Mouse (Mus musculus) midbrain, embryonic 14.5 days (tissue): ENCODE measurements around the gene Rbm15. TPM values are rescaled to one million over a fixed set of nuclear protein-coding genes. Genes with fewer than 3 reads are reported as not detected.
"Not testable (repeated sequence)": the region's sequence is repeated elsewhere in the genome, so short reads cannot be mapped to it uniquely, and the experiment has no call there.

Source experiments
- ATAC-seq: fragments of 200-750 bp; cut with Nextera tagmentation; 2 replicates; pipeline ENCODE4 v1.8.0; 2017; ENCODE audit warnings: moderate number of reproducible peaks, moderate library complexity; ENCODE audit not compliant: low FRiP score, low TSS enrichment
- DNase-seq: peaks from one replicate; pipeline ENCODE4 v3.0.0-alpha.2; 2015
- H3K27ac ChIP-seq: fragments of 300-500 bp; sonication (generic); replicated peaks from 2 replicates; pipeline ENCODE4 v1.5.1; 2014; ENCODE audit warnings: mild to moderate bottlenecking, low read depth, low read length, moderate library complexity
- H3K27me3 ChIP-seq: fragments of 300-500 bp; sonication (generic); 2 replicates; pipeline ENCODE4 v1.6.1; 2014; ENCODE audit warnings: low read length, control low read depth, mixed read lengths; ENCODE audit not compliant: control insufficient read depth, insufficient read depth
- H3K36me3 ChIP-seq: fragments of 300-500 bp; sonication (generic); 2 replicates; pipeline ENCODE4 v1.6.1; 2014; ENCODE audit warnings: low read length, control low read depth; ENCODE audit not compliant: control insufficient read depth, insufficient read depth
- H3K4me1 ChIP-seq: fragments of 300-500 bp; sonication (generic); 2 replicates; pipeline ENCODE4 v1.6.1; 2014; ENCODE audit warnings: mild to moderate bottlenecking, antibody characterized with exemption, low read length, control low read depth; ENCODE audit not compliant: control insufficient read depth, insufficient read depth
- H3K4me2 ChIP-seq: fragments of 300-500 bp; sonication (generic); 2 replicates; pipeline ENCODE4 v1.6.1; 2014; ENCODE audit warnings: mild to moderate bottlenecking, low read length, moderate library complexity
- H3K4me3 ChIP-seq: fragments of 300-500 bp; sonication (generic); replicated peaks from 2 replicates; pipeline ENCODE4 v1.5.1; 2014; ENCODE audit warnings: low read depth, low read length
- H3K9ac ChIP-seq: fragments of 300-500 bp; sonication (generic); replicated peaks from 2 replicates; pipeline ENCODE4 v1.6.1; 2014; ENCODE audit warnings: mild to moderate bottlenecking, low read length, moderate library complexity
- H3K9me3 ChIP-seq: fragments of 300-500 bp; sonication (generic); 2 replicates; pipeline ENCODE4 v1.6.1; 2016; ENCODE audit warnings: low read length, control low read depth, mixed read lengths; ENCODE audit not compliant: control insufficient read depth
- WGBS: fragments of 180-500 bp; shearing (Covaris S2); extraction: QIAGEN DNeasy Blood & Tissue Kit; methylation state at CpG from one replicate; pipeline ENCODE4 v1.1.7; 2014; 5-methylcytosine and 5-hydroxymethylcytosine counted together
- polyA plus RNA-seq: library from polyadenylated mRNA; unstranded; fragments of >200 nt; fragmentation: Nextera tagmentation; extraction: Ambion mirVana; gene quantifications from 2 replicates; pipeline ENCODE4 v1.2.1, GENCODE M21; 2014

The Rbm15 gene
- polyA plus RNA-seq, 1 experiment from 2014 or later = 9.1 TPM

- Histone ChIP-seq H3K9ac (no peak overlapping the region), H3K4me1 (0 out of 2 replicates have a peak, but pooled peaks cover 3% of the 10 kb centered on the region), H3K4me3 (no peak overlapping the region), H3K4me2 (no peak overlapping the region), H3K9me3 (no peaks in the 10 kb centered on the region), H3K27ac (no peak overlapping the region), H3K36me3 (no peaks in the 10 kb centered on the region), H3K27me3 (no peaks in the 10 kb centered on the region)
- 94% methylated on average over 3 of the region's 3 CpGs for WGBS
- no peak for ATAC-seq
- DNase-seq = no peak
Observed at GRCm38 (mm10) chr3:107317338-107317737, 16.1 kb downstream of the Rbm15 start.

GRCm38 (mm10) chr3:107296917-107297316, 36.6 kb downstream of the Rbm15 start:
- H3K4me3 ChIP-seq, ATAC-seq, H3K36me3 ChIP-seq, H3K4me2 ChIP-seq, H3K27me3 ChIP-seq, H3K9ac ChIP-seq, H3K27ac ChIP-seq, DNase-seq, H3K9me3 ChIP-seq, H3K4me1 ChIP-seq: not testable (repeated sequence)
- WGBS = 72% methylated on average over 4 of the region's 4 CpGs

- no peak for DNase-seq
- Histone ChIP-seq H3K4me1 (no peaks in the 10 kb centered on the region), H3K4me3 (no peak overlapping the region), H3K27ac (no peak overlapping the region), H3K9ac (no peak overlapping the region), H3K9me3 (no peaks in the 10 kb centered on the region), H3K27me3 (no peaks in the 10 kb centered on the region), H3K36me3 (no peaks in the 10 kb centered on the region), H3K4me2 (no peak overlapping the region)
- ATAC-seq = no peak
- 93% methylated on average over 5 of the region's 5 CpGs for WGBS
Observed at GRCm38 (mm10) chr3:107295672-107296360, 37.7 kb downstream of the Rbm15 start.

- Histone ChIP-seq H3K4me3 (no peak within 1 kb of the TSS), H3K9me3 (no peaks in the 10 kb centered on the region), H3K4me1 (no peaks in the 10 kb centered on the region), H3K4me2 (no peak within 1 kb of the TSS), H3K27me3 (no peaks in the 10 kb centered on the region), H3K9ac (no peak within 1 kb of the TSS), H3K36me3 (no peaks in the 10 kb centered on the region), H3K27ac (no peak within 1 kb of the TSS)
- ATAC-seq (no peak), DNase-seq (peak; percentile 26)
- 33% methylated on average over 9 of the region's 9 CpGs for whole genome bisulfite sequencing
Observed at GRCm38 (mm10) chr3:107290764-107291381, 42.6 kb downstream of the Rbm15 start, which contains the start of gene Slc16a4. Gene Slc16a4, plus strand, starts transcription at chr3:107291230.

- no peak overlapping the region for H3K9ac ChIP-seq
- no peak overlapping the region for H3K27ac ChIP-seq
- peaks cover 15% of the 10 kb centered on the region for H3K36me3 ChIP-seq
- no peaks in the 10 kb centered on the region for H3K9me3 ChIP-seq
- ATAC-seq (no peak), DNase-seq (no peak)
- H3K27me3 ChIP-seq = no peaks in the 10 kb centered on the region
- H3K4me1 ChIP-seq = no peaks in the 10 kb centered on the region
- no peak overlapping the region for H3K4me2 ChIP-seq
- no peak overlapping the region for H3K4me3 ChIP-seq
Observed at GRCm38 (mm10) chr3:107287346-107287745, 46.1 kb downstream of the Rbm15 start.

- no peaks in the 10 kb centered on the region for H3K4me1 ChIP-seq
- H3K4me3 ChIP-seq = no peak overlapping the region
- H3K27ac ChIP-seq = no peak overlapping the region
- WGBS = 85% methylated on average over 2 of the region's 2 CpGs
- DNase-seq (no peak), ATAC-seq (no peak)
- H3K9me3 ChIP-seq = no peaks in the 10 kb centered on the region
- no peak overlapping the region for H3K9ac ChIP-seq
- H3K36me3 ChIP-seq = peaks cover 18% of the 10 kb centered on the region
- H3K4me2 ChIP-seq = no peak overlapping the region
- H3K27me3 ChIP-seq = no peaks in the 10 kb centered on the region
Observed at GRCm38 (mm10) chr3:107286123-107286522, 47.4 kb downstream of the Rbm15 start.

- H3K27ac ChIP-seq = no peak within 1 kb of the TSS
- WGBS = 3% methylated on average over 43 of the region's 43 CpGs
Observed at GRCm38 (mm10) chr3:107278479-107279269, 54.8 kb downstream of the Rbm15 start, which contains the start of gene Lamtor5. Gene Lamtor5, plus strand, starts transcription at chr3:107278858.

GRCm38 (mm10) chr3:107276626-107277025, 56.8 kb downstream of the Rbm15 start:
- Histone ChIP-seq H3K4me2 (no peak overlapping the region), H3K9ac (no peak overlapping the region), H3K9me3 (no peaks in the 10 kb centered on the region), H3K27me3 (no peaks in the 10 kb centered on the region), H3K36me3 (no peaks in the 10 kb centered on the region), H3K4me1 (peaks cover 11% of the 10 kb centered on the region; the same call in 1 of the 2 replicates), H3K27ac (no peak overlapping the region), H3K4me3 (no peak overlapping the region)
- WGBS = 91% methylated on average over 3 of the region's 3 CpGs
- DNase-seq (no peak), ATAC-seq (no peak)

More at GRCm38 (mm10) chr3:107278479-107279269, 54.8 kb downstream of the Rbm15 start, which contains the start of gene Lamtor5:
- Histone ChIP-seq H3K27me3 (no peaks in the 10 kb centered on the region), H3K4me2 (peak within 1 kb of the TSS; percentile 81), H3K9me3 (no peaks in the 10 kb centered on the region), H3K36me3 (peaks cover 12% of the 10 kb centered on the region), H3K9ac (peak within 1 kb of the TSS; percentile 75), H3K4me3 (peak within 1 kb of the TSS; percentile 80), H3K4me1 (peaks cover 11% of the 10 kb centered on the region; the same call in 1 of the 2 replicates)
- ATAC-seq = peak; percentile 90
- peak; percentile 96 for DNase-seq
